Mouse (Mus musculus) naive thymus-derived CD4-positive, alpha-beta T cell, adult 2 months (primary cell): ENCODE measurements around the gene Kcnma1.

Experiments used
- DNase-seq: peaks from one replicate; pipeline ENCODE4 v3.0.0-alpha.2; 2011; ENCODE audit warnings: low read depth

Gene Kcnma1

DNA sequence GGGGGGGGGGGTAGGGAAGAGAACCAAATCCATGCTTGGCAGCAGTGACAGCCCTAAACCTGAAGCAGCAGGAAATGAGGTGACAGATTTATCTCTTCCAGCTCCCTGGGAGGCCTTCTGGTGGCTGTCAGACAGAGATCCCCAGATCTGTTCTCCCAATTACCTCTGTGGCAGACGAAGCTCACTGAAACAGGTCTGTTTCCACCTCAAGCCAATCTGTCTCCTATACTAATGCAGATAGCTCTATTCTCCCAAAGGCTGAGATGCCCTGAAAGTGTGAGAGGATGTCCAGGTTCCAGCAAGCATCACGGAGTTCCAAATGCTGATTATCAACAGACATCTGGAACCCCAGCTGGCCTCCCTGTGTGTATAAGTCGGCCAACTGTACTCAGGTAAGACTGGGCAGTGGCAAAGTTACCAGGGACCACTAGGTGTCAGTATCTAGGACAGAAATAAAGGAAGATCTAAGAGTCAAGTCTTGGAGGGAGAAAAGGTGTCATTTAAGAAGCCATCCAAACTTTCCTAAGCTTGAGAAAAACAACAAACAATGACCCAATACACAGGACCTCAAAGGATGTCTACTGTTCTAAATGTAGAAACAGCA lies 329.7 kb downstream of the Kcnma1 start:
- no peak for DNase-seq

- no peak for DNase-seq
These were observed 331.5 kb downstream of the Kcnma1 start for GRCm38 (mm10) chr14:23682758-23683157.

- DNase-seq = no peak
These were observed 334.9 kb downstream of the Kcnma1 start for GRCm38 (mm10) chr14:23679378-23679777.

DNA sequence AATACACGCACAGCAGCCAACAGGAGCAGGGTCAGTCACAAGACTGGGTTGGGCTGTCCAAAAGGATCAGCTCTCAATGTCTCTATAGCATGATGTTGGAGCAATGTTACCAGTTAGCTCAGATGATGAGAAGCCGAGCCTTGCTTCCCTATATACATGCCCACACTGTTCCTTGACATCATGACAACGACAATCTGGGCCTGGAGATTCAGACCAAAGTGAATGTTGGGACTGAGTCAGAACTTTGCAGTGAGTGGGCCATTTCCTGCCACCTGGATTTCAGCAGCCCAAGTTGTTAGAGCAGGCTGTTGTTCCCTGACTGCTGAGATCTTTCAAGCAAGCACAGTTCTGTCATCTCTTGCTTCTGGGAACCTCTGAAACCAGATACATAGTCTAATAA lies 347.9 kb downstream of the Kcnma1 start:
- DNase-seq = no peak

- DNase-seq = no peak
These were observed 362.6 kb downstream of the Kcnma1 start for GRCm38 (mm10) chr14:23651682-23652081.

- DNase-seq = no peak
These were observed 364.2 kb downstream of the Kcnma1 start for GRCm38 (mm10) chr14:23650126-23650525.

GRCm38 (mm10) chr14:23645361-23646063 lies 368.8 kb downstream of the Kcnma1 start:
- no peak for DNase-seq

DNA sequence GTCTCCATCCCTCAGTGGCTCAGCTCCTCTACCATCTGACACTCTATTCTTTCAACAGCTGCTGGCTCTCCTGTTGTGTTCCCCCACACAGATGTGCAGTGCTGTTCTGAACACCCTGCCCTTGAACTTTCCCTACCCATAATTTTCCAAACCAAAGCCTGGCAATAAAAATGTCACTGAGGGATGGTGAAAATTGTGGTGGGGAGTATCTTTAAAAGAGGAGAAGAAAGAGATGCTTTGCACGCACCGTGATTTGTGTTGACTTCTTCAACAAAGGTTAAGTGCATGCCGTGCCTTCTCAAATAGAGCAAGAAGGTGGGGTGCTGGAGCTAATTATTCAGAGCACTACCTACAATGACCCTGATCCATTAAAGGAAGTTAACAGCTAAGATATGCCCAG lies 371.1 kb downstream of the Kcnma1 start:
- no peak for DNase-seq

- no peak for DNase-seq
These were observed 373.6 kb downstream of the Kcnma1 start for GRCm38 (mm10) chr14:23640665-23641064.

- DNase-seq = no peak
These were observed 376.1 kb downstream of the Kcnma1 start for GRCm38 (mm10) chr14:23638078-23638695.

GRCm38 (mm10) chr14:23635903-23636302 lies 378.4 kb downstream of the Kcnma1 start:
- no peak for DNase-seq

- DNase-seq = no peak
These were observed 381.2 kb downstream of the Kcnma1 start for GRCm38 (mm10) chr14:23633011-23633595.

- no peak for DNase-seq
These were observed 387.4 kb downstream of the Kcnma1 start for GRCm38 (mm10) chr14:23626925-23627324.

DNA sequence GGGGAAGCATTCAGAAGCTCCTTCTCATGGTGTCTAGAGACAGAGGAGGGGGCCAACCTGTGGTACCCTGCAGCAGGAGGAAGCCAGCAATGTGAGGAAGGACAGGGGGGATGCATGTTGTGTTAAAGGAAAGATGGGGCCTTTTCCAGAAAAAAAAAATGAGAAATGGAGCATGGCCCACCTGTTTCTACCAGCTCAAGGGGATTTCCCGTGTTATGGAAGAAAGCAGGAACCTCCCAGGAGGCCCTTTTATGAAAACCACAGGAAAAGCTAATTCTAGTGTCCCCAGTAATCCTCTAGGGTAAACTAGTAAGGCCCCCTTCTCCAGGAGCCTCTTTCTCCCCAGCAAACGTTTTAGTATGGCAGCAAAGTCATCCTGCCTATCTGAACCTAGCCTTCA lies 388.2 kb downstream of the Kcnma1 start:
- no peak for DNase-seq

DNA sequence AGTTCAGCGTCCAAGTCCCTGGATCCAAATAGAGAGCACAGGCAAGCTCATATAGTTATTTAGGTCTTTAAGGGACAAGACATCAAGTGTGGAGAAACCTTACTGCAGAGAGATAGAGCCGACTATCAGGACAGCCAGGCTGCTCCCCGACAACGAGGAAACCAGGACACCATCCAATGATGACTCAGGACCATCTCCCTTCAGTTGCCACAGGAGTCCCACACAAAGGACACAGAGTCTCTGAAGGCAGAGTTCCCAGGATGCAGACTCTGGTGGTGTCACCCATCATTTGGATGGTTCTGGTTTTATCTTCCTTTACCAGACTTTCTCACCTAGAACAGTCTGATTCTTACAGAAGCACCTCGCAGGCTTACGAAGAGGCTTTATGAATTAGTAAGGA lies 388.9 kb downstream of the Kcnma1 start:
- no peak for DNase-seq

- no peak for DNase-seq
These were observed 389.8 kb downstream of the Kcnma1 start for GRCm38 (mm10) chr14:23624455-23624854.

DNA sequence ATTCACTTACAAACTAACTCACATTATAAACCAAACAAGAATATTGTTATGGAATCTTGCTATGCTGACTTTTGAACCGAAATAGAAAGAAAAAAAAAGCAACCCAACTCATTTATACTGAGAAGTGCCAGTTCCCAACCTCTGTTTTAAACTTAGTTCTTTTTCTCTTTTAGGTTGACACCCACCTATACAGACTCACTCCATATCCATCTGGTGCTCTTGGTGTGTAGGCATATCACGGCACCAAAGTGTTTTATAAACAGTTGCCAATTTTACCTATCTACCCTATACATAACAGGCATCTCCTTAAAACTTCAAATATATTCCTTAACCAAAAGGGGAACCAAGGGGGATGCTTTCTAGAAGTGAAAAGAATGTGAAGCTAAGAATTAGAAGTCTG lies 393.6 kb downstream of the Kcnma1 start:
- no peak for DNase-seq

- DNase-seq = no peak
These were observed 395.3 kb downstream of the Kcnma1 start for GRCm38 (mm10) chr14:23618973-23619372.

- no peak for DNase-seq
These were observed 396.2 kb downstream of the Kcnma1 start for GRCm38 (mm10) chr14:23618081-23618480.

DNA sequence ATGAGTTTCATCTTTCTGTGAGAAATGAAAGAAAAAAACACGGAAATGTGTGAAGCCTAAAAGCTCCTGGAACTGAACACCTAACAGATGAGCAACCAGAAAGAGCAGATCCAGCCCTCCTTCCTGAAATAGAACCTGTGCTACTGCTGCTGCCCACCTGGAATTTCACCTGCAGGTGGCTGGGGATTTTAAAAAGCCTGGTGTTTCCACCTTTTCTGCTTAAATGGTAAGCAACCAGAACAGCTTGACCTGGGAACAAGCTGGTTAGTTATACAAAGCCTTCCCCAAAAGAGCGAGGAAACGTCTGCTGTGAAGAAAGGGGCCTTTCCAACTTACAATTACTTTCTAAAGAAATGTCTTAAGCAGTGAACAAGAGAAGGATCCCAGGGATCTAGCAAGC lies 404.2 kb downstream of the Kcnma1 start:
- DNase-seq = no peak

DNA sequence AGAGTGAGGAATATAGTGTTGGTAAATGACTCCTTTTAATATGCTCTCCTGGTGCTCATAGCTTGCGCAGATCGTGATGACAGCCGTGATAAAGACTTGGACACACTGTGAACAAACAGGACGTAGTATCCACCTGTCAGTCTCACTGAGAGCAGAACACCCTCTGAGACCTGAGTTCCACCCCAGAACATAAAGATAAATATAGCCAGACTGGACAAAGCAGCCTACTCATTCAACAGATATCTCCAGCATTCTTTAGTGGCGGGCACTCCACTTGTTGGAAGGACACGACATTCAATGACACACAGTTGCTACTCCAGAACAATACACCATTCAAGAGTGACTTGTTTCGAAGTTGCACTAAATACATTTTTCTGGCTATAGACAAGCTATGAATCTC lies 408.6 kb downstream of the Kcnma1 start:
- no peak for DNase-seq

- DNase-seq = no peak
These were observed 411.4 kb downstream of the Kcnma1 start for GRCm38 (mm10) chr14:23602937-23603336.

GRCm38 (mm10) chr14:23602054-23602453 lies 412.2 kb downstream of the Kcnma1 start:
- DNase-seq = no peak
